Mouse (Mus musculus): ENCODE measurements at regions not wholly inside any gene's neighbourhood (a gene's known extent, or its start where the extent isn't known, plus 50 kb on each side); places are given as distances from the start of the nearest gene placed in this dataset.

GRCm38 (mm10) chr10:19412926-19413325 lies 56.6 kb downstream of the Olig3 start:
- TF ChIP-seq CTCF (IDR thresholded peaks at IDR 0.05; ENCODE audit: borderline replicate concordance, insufficient read depth, low read length) (no peak), POLR2A (IDR thresholded peaks at IDR 0.05; ENCODE audit: low read depth, low read length) (no peak)
- Histone ChIP-seq H3K4me3 (ENCODE audit: insufficient read depth, low read length) (no peak overlapping the region), H3K27ac (ENCODE audit: insufficient read depth, low read length) (no peak overlapping the region), H3K4me1 (ENCODE audit: control insufficient read depth, insufficient read depth, low read length) (no peaks in the 10 kb centered on the region)

GRCm38 (mm10) chr10:19413935-19414334 lies 57.6 kb downstream of the Olig3 start:
- no peaks in the 10 kb centered on the region for H3K4me1 ChIP-seq (ENCODE audit: control insufficient read depth, insufficient read depth, low read length)
- H3K27ac ChIP-seq (ENCODE audit: insufficient read depth, low read length), result no peak overlapping the region
- no peak overlapping the region for H3K4me3 ChIP-seq (ENCODE audit: insufficient read depth, low read length)
- no peak for TF ChIP-seq CTCF (IDR thresholded peaks at IDR 0.05; ENCODE audit: borderline replicate concordance, insufficient read depth, low read length)
- no peak for TF ChIP-seq POLR2A (IDR thresholded peaks at IDR 0.05; ENCODE audit: low read depth, low read length)

GRCm38 (mm10) chr10:19414834-19415233 lies 58.5 kb downstream of the Olig3 start:
- TF ChIP-seq CTCF (IDR thresholded peaks at IDR 0.05; ENCODE audit: borderline replicate concordance, insufficient read depth, low read length) (no peak), POLR2A (IDR thresholded peaks at IDR 0.05; ENCODE audit: low read depth, low read length) (no peak)
- Histone ChIP-seq H3K27ac (ENCODE audit: insufficient read depth, low read length) (no peak overlapping the region), H3K4me3 (ENCODE audit: insufficient read depth, low read length) (no peak overlapping the region), H3K4me1 (ENCODE audit: control insufficient read depth, insufficient read depth, low read length) (no peaks in the 10 kb centered on the region)

- H3K4me1 ChIP-seq (ENCODE audit: control insufficient read depth, insufficient read depth, low read length), result no peaks in the 10 kb centered on the region
These were observed 67.7 kb downstream of the Olig3 start for GRCm38 (mm10) chr10:19424030-19424429.

GRCm38 (mm10) chr10:19424961-19425360 lies 68.6 kb downstream of the Olig3 start:
- Histone ChIP-seq H3K4me1 (ENCODE audit: control insufficient read depth, insufficient read depth, low read length) (no peaks in the 10 kb centered on the region), H3K27ac (ENCODE audit: insufficient read depth, low read length) (no peak overlapping the region), H3K4me3 (ENCODE audit: insufficient read depth, low read length) (no peak overlapping the region)
- TF ChIP-seq POLR2A (IDR thresholded peaks at IDR 0.05; ENCODE audit: low read depth, low read length), result no peak
- no peak for TF ChIP-seq CTCF (IDR thresholded peaks at IDR 0.05; ENCODE audit: borderline replicate concordance, insufficient read depth, low read length)

More at GRCm38 (mm10) chr10:19424030-19424429, 67.7 kb downstream of the Olig3 start:
- H3K27ac ChIP-seq (ENCODE audit: insufficient read depth, low read length), result no peak overlapping the region
- TF ChIP-seq CTCF (IDR thresholded peaks at IDR 0.05; ENCODE audit: borderline replicate concordance, insufficient read depth, low read length) (no peak), POLR2A (IDR thresholded peaks at IDR 0.05; ENCODE audit: low read depth, low read length) (no peak)
- H3K4me3 ChIP-seq (ENCODE audit: insufficient read depth, low read length), result no peak overlapping the region

GRCm38 (mm10) chr10:19426835-19427234 lies 70.5 kb downstream of the Olig3 start:
- TF ChIP-seq POLR2A (IDR thresholded peaks at IDR 0.05; ENCODE audit: low read depth, low read length) (no peak), CTCF (IDR thresholded peaks at IDR 0.05; ENCODE audit: borderline replicate concordance, insufficient read depth, low read length) (no peak)
- no peaks in the 10 kb centered on the region for H3K4me1 ChIP-seq (ENCODE audit: control insufficient read depth, insufficient read depth, low read length)

GRCm38 (mm10) chr10:19432515-19432914 lies 76.2 kb downstream of the Olig3 start:
- no peak for TF ChIP-seq POLR2A (IDR thresholded peaks at IDR 0.05; ENCODE audit: low read depth, low read length)
- no peak for TF ChIP-seq CTCF (IDR thresholded peaks at IDR 0.05; ENCODE audit: borderline replicate concordance, insufficient read depth, low read length)
- Histone ChIP-seq H3K4me1 (ENCODE audit: control insufficient read depth, insufficient read depth, low read length) (no peaks in the 10 kb centered on the region), H3K27ac (ENCODE audit: insufficient read depth, low read length) (no peak overlapping the region), H3K4me3 (ENCODE audit: insufficient read depth, low read length) (no peak overlapping the region)

More at GRCm38 (mm10) chr10:19426835-19427234, 70.5 kb downstream of the Olig3 start:
- no peak overlapping the region for H3K27ac ChIP-seq (ENCODE audit: insufficient read depth, low read length)
- no peak overlapping the region for H3K4me3 ChIP-seq (ENCODE audit: insufficient read depth, low read length)

GRCm38 (mm10) chr10:19434661-19435060 lies 78.3 kb downstream of the Olig3 start:
- Histone ChIP-seq H3K4me1 (ENCODE audit: control insufficient read depth, insufficient read depth, low read length) (no peaks in the 10 kb centered on the region), H3K27ac (ENCODE audit: insufficient read depth, low read length) (no peak overlapping the region), H3K4me3 (ENCODE audit: insufficient read depth, low read length) (no peak overlapping the region)
- TF ChIP-seq CTCF (IDR thresholded peaks at IDR 0.05; ENCODE audit: borderline replicate concordance, insufficient read depth, low read length) (no peak), POLR2A (IDR thresholded peaks at IDR 0.05; ENCODE audit: low read depth, low read length) (no peak)

GRCm38 (mm10) chr10:19441807-19442206 lies 85.5 kb downstream of the Olig3 start:
- Histone ChIP-seq H3K27ac (ENCODE audit: insufficient read depth, low read length) (no peak overlapping the region), H3K4me1 (ENCODE audit: control insufficient read depth, insufficient read depth, low read length) (no peaks in the 10 kb centered on the region), H3K4me3 (ENCODE audit: insufficient read depth, low read length) (no peak overlapping the region)
- TF ChIP-seq CTCF (IDR thresholded peaks at IDR 0.05; ENCODE audit: borderline replicate concordance, insufficient read depth, low read length) (no peak), POLR2A (IDR thresholded peaks at IDR 0.05; ENCODE audit: low read depth, low read length) (no peak)

- no peak overlapping the region for H3K27ac ChIP-seq (ENCODE audit: insufficient read depth, low read length)
- TF ChIP-seq CTCF (IDR thresholded peaks at IDR 0.05; ENCODE audit: borderline replicate concordance, insufficient read depth, low read length), result no peak
- no peak for TF ChIP-seq POLR2A (IDR thresholded peaks at IDR 0.05; ENCODE audit: low read depth, low read length)
- no peak overlapping the region for H3K4me3 ChIP-seq (ENCODE audit: insufficient read depth, low read length)
These were observed 87.2 kb downstream of the Olig3 start for GRCm38 (mm10) chr10:19443516-19443915.

More at GRCm38 (mm10) chr10:19443516-19443915, 87.2 kb downstream of the Olig3 start:
- H3K4me1 ChIP-seq (ENCODE audit: control insufficient read depth, insufficient read depth, low read length), result no peaks in the 10 kb centered on the region

All from embryonic fibroblast, embryonic 13.5 days (primary cell).